23 mouse cellular contexts compared by ENCODE assay signal in genomic region chrX:99275536-99275935, GRCm38 (mm10).
A peak's percentile ranks its signal among the peaks of the same experiment; 100 is the strongest.
DNase-seq lines count a peak whose midpoint lies in the region; ATAC-seq lines count a peak whose summit lies in the region.
"Had no signal": no experiment of that assay in that cellular context is flagged by ENCODE, and none has a peak within 500 bp of the region (broad histone marks: within the 10 kb centered on the region; RNA-seq: fewer than 3 reads in every experiment).

No protein-coding gene starts in this region.

- no peak overlapping the region for H3K9ac ChIP-seq in kidney, embryonic 14.5 days (ENCODE audit: low read depth, low read length)
- H3K9ac ChIP-seq: liver, embryonic 14.5 days had no signal

- 59% methylated on average over 5 of the region's 5 CpGs for WGBS in kidney, embryonic 14.5 days

- H3K4me3 ChIP-seq in kidney, embryonic 14.5 days (ENCODE audit: low read length), result no peak overlapping the region
- H3K4me3 ChIP-seq: erythroblast, embryonic 14.5 days had no signal

- DNase-seq in adrenal gland, adult (ENCODE audit: inconsistent age in 2 of 2, low spot score in 1 of 2), result peak; percentile 63 to 86
- DNase-seq in adrenal gland, postnatal 4 days (ENCODE audit: low spot score in 2 of 2), result no peak
- peak; percentile 22 to 52 for DNase-seq in kidney, postnatal 25 days
- peak; percentile 4 for DNase-seq in NIH3T3 (ENCODE audit: low read depth)
- DNase-seq in adrenal gland, postnatal 14 days, result peak; percentile 70
- DNase-seq in heart, adult 8-10 months (ENCODE audit: low spot score), result no peak
- DNase-seq in heart, postnatal 14 days, result no peak
- DNase-seq: cerebellum, adult 2 months; cerebellum, postnatal 14 days; layer of hippocampus, adult 9-11 months; liver; lung, postnatal 14 days; midbrain, embryonic 14.5 days; thymus, adult 2 months; thymus, postnatal 36 days had no signal

- H3K36me3 ChIP-seq in kidney, embryonic 14.5 days (ENCODE audit: control insufficient read depth, insufficient read depth, low read length), result no peaks in the 10 kb centered on the region
- H3K36me3 ChIP-seq: G1E had no signal

- no peaks in the 10 kb centered on the region for H3K9me3 ChIP-seq in kidney, embryonic 14.5 days (ENCODE audit: control insufficient read depth, low read length)
- H3K9me3 ChIP-seq: G1E had no signal

- no peak overlapping the region for H3K27ac ChIP-seq in kidney, embryonic 14.5 days (ENCODE audit: low read depth, low read length)
- H3K27ac ChIP-seq: liver, embryonic 14.5 days had no signal

- no peak overlapping the region for H3K4me2 ChIP-seq in kidney, embryonic 14.5 days (replicated peaks; ENCODE audit: low read depth, low read length)

- no peaks in the 10 kb centered on the region for H3K27me3 ChIP-seq in kidney, embryonic 14.5 days (ENCODE audit: control insufficient read depth, insufficient read depth, low read length)

- intact Hi-C loops in heart, postnatal 14 days (cut with DNase I), result no loop called here

- no peak for ATAC-seq in kidney, embryonic 14.5 days (ENCODE audit: low FRiP score, low TSS enrichment)
- ATAC-seq: forebrain, embryonic 16.5 days; hindbrain, embryonic 16.5 days; intestine, embryonic 16.5 days; Patski had no signal

- no peaks in the 10 kb centered on the region for H3K4me1 ChIP-seq in kidney, embryonic 14.5 days (ENCODE audit: control insufficient read depth, insufficient read depth, low read length)

Comparison
In these comparisons a context has a peak if more than half of its experiments do, and no peak if none do; other contexts are left out.
1. DNase-seq: peak in adrenal gland, adult (2 of 2), kidney, postnatal 25 days (2 of 2), NIH3T3 (single experiment) and adrenal gland, postnatal 14 days (single experiment); none in adrenal gland, postnatal 4 days (0 of 2), heart, adult 8-10 months (single experiment) and heart, postnatal 14 days (0 of 2).